Mouse (Mus musculus) ovary, postnatal 10 days (tissue): ENCODE measurements around the gene Phf21b.
"Not testable (repeated sequence)": the region's sequence is repeated elsewhere in the genome, so short reads cannot be mapped to it uniquely, and the experiment has no call there.

Experiments
- DNase-seq: peaks from one replicate; pipeline ENCODE4 v3.0.0; 2022; ENCODE audit warnings: low spot score

The Phf21b gene

DNA sequence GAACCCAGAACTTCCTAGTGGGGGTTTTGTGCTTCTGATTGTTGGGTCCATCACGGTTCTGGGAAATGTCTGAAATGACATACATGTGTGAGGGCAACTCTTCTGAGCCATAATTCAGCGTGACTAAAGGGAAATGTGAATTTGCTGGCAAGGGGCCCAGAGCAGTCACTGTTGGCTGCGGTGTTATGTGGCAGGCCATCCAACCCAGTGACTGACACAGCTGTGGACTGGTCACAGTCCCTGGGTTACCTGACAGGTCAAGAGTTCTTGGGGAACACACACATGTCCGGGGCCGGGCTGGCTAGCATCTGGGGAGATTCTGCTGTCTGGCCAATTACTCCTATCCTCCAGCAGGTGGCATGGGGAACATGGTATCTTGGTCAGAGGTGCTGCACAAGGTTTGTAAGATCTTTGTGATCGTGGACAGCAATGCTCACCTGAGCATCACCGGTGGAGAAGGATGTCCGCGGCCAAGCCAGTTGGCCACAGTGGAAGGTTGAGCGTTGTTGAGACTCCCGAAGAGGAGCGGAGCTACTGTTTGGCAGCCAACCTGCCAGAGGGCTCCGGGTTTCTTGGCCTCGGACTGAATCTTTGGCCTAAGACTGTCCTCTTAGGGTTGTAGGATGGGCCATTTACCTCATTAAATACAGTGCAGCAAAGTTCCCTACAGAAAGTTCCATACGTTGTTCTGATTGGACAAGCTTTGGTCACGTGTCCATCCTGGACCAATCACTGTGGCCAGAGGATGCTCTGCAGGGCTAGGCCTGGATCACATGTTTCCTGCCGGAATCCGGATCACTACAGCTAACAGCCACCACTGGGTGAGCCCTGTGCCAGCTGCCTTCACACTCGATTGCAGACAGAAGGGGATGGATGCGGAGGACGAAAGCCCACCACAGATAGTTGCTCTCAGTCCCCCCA is 83.4 kb downstream of the Phf21b start:
- no peak for DNase-seq

DNA sequence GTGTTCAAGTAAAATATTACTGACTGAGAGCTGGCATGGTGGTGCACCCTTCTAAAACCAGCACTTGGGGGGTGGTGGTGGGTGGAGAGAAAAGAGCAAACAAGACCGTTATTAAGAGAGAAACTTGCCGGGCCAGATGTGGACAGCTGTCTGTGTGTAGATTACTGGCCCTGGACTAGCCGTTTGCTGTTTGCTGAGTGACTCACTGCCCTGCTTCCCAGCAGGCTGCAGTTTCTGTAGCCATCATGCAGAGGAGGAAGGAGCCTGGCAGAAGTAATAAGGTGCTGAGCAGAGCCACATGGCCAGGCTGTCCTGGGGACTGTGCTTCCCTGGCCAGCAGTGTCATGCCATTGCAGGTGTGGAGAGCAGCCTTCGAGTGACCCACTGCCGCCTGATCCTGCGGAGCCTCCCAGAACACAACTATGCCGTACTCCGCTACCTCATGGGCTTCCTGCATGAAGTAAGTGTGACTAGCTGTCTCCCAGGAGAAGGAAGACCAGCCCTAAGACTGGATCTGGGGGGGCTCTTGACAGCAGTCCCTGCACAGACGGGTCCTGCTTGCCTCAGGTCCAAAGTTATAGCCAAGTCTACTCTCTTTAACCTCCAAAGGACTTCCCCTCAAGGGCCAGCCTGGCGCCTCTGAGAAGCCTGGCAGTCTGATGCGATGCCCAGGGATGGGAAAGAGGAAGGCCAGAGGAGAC is 86.1 kb downstream of the Phf21b start:
- DNase-seq: no peak

DNA sequence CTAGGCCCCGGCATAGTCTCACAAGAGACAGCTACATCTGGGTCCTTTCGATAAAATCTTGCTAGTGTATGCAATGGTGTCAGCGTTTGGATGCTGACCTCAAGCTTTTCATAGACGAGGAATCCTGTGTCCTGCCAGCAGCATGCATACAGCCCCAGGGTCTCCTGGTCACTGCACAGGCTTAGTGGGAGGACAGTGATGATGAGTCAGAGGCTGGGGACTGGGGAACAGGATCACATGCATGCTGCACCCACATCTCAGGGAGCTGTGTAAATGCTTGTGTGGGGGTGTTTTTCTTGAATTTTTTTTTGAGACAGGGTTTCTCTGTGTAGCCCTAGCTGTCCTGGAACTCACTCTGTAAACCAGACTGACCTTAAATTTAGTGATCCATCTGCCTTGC is 87.3 kb downstream of the Phf21b start:
- DNase-seq: not testable (repeated sequence)

DNA sequence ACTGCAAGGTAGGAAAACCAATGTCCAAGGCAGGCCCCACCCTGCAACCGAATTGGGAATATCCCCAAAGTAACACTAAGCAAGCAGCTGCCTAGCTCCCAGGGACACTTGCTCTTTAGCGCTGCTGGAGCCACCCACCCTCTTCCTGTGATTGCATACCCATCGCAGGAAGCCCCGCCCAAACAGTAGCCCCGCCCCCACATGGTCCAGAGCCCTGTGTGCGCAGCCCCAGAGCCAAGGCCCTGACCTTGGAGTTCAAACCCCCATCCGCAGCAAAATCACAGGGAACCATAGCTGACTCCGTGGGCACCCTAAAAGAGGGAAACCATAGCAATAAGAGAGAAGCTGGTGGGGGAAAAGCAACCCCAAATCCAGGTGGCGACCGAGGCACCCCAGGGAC is 89.2 kb downstream of the Phf21b start:
- DNase-seq: no peak

DNA sequence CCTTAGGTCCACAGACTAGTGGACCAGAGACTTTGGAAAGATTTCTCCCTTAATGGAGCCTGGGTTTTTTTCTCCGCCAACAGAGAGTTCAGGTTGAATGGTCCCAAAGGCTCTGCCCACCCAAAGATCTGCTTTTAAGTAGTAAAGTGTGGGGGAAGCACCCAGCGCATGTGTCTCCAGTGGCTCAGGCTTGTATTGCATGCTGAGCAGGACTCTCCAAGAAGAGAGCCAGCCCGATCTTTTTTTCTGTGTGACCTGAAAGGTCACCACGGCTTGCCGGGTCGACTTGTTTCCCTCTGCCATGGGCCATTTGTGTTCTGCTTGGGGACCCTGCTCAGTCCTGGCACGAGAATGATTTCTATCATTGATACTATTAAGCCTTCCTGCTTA is 92.4 kb downstream of the Phf21b start:
- no peak for DNase-seq

DNA sequence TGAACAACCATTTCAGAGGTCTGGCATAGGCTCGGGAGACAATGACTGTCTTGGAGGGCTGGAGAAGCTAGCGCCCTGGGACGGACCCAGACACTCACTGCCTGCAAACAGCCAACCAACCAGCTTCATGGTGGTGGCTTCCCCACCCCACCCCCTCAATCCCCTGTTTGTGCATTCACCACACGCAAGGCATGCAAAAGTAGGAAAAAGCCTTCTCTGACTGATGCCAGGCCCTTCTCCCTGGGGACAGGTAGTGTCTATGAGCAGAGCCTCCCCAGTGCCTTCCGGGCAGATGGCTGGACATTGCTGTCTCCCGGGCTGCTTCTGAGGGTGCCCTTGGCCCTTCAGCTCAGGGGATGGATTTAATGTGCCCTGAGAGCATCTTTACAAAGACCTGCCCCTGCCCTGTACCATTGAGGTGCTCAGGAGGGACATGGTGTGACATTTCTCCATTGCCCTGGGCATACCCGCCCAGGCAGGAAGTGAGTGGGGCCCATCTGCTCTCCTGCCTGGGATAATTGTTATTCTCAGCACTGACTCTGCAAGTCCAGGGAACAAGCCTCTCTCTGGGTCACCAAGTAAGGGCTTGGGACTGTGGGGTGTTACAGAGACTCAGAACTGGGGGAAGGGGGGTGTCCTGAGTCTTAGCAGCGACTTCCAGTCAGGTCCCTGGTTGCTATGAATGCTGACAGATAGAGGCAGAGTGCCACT is 93.0 kb downstream of the Phf21b start:
- DNase-seq: no peak

DNA sequence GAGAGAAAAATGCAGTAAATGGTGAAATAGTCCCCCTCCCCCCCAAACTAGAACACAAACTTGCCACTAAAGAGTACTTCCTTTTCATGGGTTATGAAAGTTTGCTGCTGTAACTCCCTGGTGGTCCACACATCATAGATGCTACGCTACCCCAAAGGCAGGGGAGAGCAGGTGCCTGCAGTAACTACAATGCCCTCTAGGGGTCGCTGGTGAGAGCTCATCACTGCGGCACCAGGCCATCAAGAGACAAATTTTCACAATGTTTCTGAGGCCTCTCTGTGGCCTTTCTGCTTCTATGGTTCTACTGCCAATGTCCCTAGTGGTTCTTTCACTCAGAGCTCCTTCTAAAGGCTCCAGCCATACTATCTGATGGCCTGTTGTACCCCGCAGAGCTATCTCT is 97.4 kb downstream of the Phf21b start:
- DNase-seq: no peak

DNA sequence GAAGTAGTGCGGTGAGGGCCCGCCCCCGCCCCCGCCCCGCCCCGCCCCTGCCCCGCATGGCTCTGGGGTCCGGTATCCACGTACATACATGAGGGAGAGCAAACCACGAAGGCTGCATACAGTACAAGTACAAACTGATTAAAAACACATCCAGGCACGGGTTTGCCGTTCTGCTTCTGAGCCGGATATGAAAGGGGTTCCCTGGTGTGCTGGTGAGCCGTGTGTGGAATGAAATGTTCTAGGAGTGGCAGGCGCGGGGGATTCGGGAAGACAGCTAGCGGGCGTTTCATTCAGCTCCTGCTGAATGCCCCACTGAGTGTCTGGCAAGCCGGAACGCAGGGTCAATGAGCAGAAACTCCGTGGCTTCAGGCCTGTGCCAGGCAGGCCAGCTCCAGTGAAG is 99.4 kb downstream of the Phf21b start:
- DNase-seq: no peak

DNA sequence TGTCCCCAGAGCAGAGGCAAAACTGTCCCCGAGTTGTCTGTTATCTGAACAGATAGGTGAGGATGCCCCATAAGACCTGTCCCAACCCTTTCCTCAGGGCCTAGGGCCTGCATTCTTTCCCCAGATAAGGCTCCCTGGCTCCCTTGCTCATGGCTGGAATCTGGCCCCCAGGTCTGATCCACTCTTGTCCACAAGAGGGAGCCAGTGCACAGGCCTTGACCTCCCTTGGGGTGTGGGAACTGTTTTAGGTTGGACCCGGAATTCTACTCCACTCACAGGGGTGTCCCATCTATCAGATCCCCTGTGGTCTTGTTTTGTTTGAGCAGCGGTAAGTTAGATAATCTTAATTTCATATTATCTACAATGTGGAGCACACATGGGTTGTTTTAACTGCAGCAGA is 100.9 kb downstream of the Phf21b start:
- peak; percentile 58 for DNase-seq

DNA sequence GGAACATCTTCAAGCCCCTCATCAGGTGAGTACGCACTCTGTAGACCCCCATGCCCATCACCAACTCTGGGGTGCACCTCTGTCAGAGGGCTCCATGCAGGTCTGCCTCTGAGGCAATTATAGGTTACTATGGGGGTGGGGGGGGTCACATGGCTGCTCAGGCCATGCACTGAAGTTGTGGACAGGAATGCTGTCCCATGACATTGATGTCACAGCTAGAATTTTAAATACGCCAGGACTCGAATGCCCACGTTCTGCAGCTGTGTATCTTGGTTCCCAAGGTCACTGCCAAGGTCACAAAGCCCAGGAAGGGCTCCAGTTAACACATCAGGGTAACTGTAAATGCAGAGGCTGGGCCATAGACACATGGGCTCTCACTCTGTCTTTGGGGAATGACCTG is 110.0 kb downstream of the Phf21b start:
- DNase-seq: no peak

DNA sequence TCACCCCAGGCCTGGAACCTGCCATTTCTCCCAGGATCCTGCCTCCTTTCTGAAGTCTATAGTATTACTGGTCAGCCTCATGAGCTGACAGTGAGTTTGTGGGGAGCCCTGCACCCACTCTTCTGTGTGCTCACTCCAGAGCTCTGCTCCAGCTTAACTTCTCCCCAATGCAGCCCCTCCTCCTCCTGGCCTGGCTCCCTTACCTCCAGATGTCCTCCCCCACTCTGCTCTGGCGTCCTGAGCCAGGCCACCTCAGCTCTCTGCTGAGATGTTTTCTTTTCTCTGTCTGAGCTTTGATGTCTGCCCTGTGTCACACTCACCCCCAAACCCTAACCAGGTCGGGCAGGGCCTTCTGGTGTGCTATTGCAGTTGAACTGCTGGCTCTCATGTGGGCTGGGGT is 111.5 kb downstream of the Phf21b start:
- no peak for DNase-seq

DNA sequence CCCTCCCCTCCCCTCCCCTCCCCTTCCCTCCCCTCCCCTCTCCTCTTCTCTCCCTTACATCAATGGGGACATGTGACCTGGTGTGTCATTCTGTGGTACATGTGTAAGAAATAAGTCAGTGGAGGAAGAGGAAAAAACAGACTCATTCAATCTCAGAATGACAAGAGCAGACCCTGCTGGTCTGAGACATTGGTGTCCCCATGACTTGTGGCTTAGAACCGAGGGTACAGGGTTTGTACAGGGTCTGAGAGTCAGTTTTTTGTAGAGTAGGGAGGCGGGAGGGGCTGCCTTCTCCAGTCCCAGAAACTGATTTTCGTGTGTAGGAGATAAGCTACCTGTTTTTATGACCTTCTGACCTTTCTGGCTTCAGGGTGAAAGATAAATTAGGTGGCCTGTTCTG is 112.5 kb downstream of the Phf21b start:
- no peak for DNase-seq

DNA sequence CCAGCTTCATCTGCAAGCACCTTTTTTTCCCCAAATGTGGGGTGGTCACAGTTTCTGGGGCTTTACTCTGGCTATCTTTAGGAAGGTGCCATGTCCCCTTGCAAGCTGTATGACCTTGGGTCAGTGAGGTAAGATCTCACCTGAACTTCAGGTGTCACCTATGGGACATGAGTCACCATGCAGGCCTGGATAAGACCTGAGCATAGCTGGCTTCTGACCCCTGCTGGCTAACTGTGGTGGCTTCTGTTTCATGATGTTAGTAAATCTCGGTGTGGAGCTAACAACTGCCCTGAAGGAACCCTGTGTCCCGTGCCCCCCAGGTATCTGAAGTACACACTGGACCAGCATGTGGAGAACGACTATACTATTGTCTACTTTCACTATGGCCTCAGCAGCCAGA is 114.3 kb downstream of the Phf21b start:
- DNase-seq: no peak

DNA sequence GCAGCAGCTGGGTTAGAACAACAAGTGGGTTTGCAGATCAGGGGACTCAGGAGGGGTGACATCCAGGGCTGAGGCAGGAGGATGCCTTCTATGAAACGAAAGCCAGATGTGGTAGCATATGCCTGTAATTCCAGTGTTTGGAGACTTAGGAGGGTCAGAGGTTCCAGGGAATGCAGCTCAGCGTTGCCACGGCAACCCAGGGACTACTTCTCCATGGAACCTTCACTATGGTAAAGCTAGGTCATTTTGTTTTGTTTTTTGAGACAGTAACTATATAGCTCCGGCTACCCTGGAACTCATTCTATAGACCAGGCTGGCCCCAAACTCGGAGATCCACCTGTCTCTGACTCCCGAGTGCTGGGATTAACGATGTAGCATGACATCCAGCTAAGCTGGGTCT is 117.6 kb downstream of the Phf21b start:
- no peak for DNase-seq

DNA sequence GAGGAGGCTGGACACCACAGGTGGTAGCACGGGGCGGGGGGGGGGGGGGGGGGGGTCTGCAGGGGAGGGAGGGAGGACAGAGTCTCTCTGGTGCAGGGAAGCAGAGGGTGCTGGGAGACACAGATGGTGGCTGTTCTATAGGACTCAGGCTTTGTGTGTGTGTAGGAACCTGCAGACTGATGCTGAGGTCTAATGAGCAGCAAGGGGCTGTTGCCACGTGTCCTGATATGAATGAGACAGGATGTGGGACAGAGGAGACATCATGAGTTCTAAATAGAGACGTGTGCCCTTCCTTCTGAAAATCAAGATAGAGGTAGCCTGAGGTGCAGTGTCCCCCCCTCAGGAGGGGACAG is 118.9 kb downstream of the Phf21b start:
- no peak for DNase-seq

DNA sequence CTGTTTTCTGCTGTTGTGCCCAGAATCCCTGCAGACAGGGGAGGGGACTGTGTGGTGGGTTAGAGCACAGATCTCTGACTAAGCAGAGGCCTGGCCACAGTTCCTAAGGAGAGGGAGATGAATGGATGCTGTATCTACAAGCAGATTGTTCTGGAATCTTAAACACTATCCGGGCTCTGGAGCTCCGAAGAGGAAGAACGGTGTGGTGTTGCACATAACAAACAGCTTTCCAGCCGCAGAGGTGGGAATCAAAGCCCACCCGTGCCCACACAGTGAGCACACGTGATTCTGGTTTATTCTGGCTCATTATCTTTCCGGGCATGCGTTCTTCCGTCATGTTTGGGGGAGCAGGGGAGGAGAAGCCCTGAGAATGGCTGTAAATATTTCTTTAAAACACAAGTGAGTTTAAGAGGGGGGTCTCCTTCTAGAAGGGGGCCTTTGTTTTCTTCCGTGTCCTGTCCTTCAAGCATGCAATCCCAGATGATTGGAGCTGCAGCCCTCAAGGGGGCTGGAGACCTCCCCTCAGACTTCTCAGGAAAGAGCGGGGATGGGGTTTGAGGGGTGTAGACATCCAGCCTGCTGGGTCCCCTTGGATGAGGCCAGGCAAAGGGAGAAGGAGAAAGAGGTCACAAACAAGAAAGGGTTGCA is 119.4 kb downstream of the Phf21b start:
- DNase-seq: no peak
